Mouse (Mus musculus) embryonic fibroblast, embryonic 13.5 days (primary cell): ENCODE results near the gene Ube4a.
A peak's percentile ranks its signal among the peaks of the same experiment; 100 is the strongest.

Experiments
- CTCF ChIP-seq: IDR thresholded peaks from 2 replicates; pipeline ENCODE4 v1.5.1; 2011; ENCODE audit warnings: mild to moderate bottlenecking, control low read depth, low read length, moderate library complexity, borderline replicate concordance; ENCODE audit not compliant: insufficient read depth
- POLR2A ChIP-seq: IDR thresholded peaks from 2 replicates; pipeline ENCODE4 v1.6.1; 2011; ENCODE audit warnings: low read depth, mild to moderate bottlenecking, control low read depth, low read length, moderate library complexity

- TF ChIP-seq CTCF (peak; percentile 39; the same call in 1 of the 2 replicates), POLR2A (0 out of 2 replicates have a peak, but pooled peaks have one; percentile 12)
Observed at GRCm38 (mm10) chr9:44966815-44967242, 1.4 kb upstream of the Ube4a start.
